22 mouse cellular contexts compared by ENCODE assay signal in genomic region chr14:48151554-48151953, GRCm38 (mm10).
"Had no signal": no experiment of that assay in that cellular context is flagged by ENCODE, and none has a peak within 500 bp of the region (broad histone marks: within the 10 kb centered on the region; RNA-seq: fewer than 3 reads in every experiment).

No protein-coding gene starts in this region.

- H3K4me1 ChIP-seq: heart, embryonic 13.5 days; heart, embryonic 15.5 days; liver, embryonic 12.5 days had no signal

- ATAC-seq: hindbrain, postnatal 0 days; intestine, embryonic 16.5 days; liver, embryonic 12.5 days had no signal

- H3K9me3 ChIP-seq: heart, embryonic 13.5 days; heart, embryonic 15.5 days; hindbrain, embryonic 13.5 days; hindbrain, embryonic 15.5 days; kidney, embryonic 15.5 days; limb, embryonic 13.5 days; limb, embryonic 15.5 days; liver, embryonic 12.5 days had no signal

- H3K4me3 ChIP-seq: heart, embryonic 13.5 days; heart, embryonic 15.5 days; hindbrain, embryonic 13.5 days; hindbrain, embryonic 15.5 days; kidney, embryonic 15.5 days; limb, embryonic 13.5 days; limb, embryonic 15.5 days; liver, embryonic 12.5 days had no signal

- H3K9ac ChIP-seq: heart, embryonic 13.5 days; heart, embryonic 15.5 days; hindbrain, embryonic 13.5 days; hindbrain, embryonic 15.5 days; kidney, embryonic 15.5 days; limb, embryonic 13.5 days; limb, embryonic 15.5 days; liver, embryonic 12.5 days; liver, embryonic 14.5 days had no signal

- H3K27ac ChIP-seq: heart, embryonic 13.5 days; heart, embryonic 15.5 days; hindbrain, embryonic 13.5 days; hindbrain, embryonic 15.5 days; hindbrain, postnatal 0 days; kidney, embryonic 15.5 days; kidney, postnatal 0 days; limb, embryonic 13.5 days; limb, embryonic 15.5 days; liver, embryonic 12.5 days; liver, embryonic 14.5 days had no signal

- DNase-seq: gastrocnemius, postnatal 10 days; gastrocnemius, postnatal 25 days; heart, postnatal 10 days; kidney, adult 11 months; kidney, adult 9 months; kidney, postnatal 14 days; layer of hippocampus, adult 9-11 months; layer of hippocampus, postnatal 36 days; left cerebral cortex, postnatal 4 days had no signal

- H3K27me3 ChIP-seq: hindbrain, embryonic 13.5 days; hindbrain, embryonic 15.5 days; limb, embryonic 13.5 days; limb, embryonic 15.5 days; liver, embryonic 12.5 days had no signal

- H3K4me2 ChIP-seq: heart, embryonic 11.5 days; heart, embryonic 13.5 days; heart, embryonic 15.5 days; hindbrain, embryonic 13.5 days; hindbrain, embryonic 15.5 days; kidney, embryonic 15.5 days; limb, embryonic 13.5 days; limb, embryonic 15.5 days; liver, embryonic 12.5 days had no signal

- H3K36me3 ChIP-seq: heart, embryonic 13.5 days; heart, embryonic 15.5 days; hindbrain, embryonic 13.5 days; hindbrain, embryonic 15.5 days; kidney, embryonic 15.5 days; limb, embryonic 15.5 days; liver, embryonic 12.5 days had no signal
